Mouse (Mus musculus) ES-E14 (cell line): ENCODE results near the gene Eya4. TPM values are rescaled to one million over a fixed set of nuclear protein-coding genes. Genes with fewer than 3 reads are reported as not detected.
A peak's percentile ranks its signal among the peaks of the same experiment; 100 is the strongest.

Experiments used
- DNase-seq: peaks from one replicate; pipeline ENCODE4 v3.0.0-alpha.2; 2013; ENCODE audit warnings: low read depth, low spot score
- H3K27ac ChIP-seq: 2 replicates; pipeline ENCODE4 v1.5.1; 2012; ENCODE audit warnings: low read depth, mild to moderate bottlenecking, low read length, moderate library complexity, mixed read lengths; ENCODE audit not compliant: poor library complexity, insufficient read depth, severe bottlenecking
- H3K36me3 ChIP-seq: 2 replicates; pipeline ENCODE4 v1.6.1; 2012; ENCODE audit warnings: mild to moderate bottlenecking, low read length, moderate library complexity, mixed read lengths; ENCODE audit not compliant: control insufficient read depth, poor library complexity, insufficient read depth, severe bottlenecking
- H3K4me1 ChIP-seq, 2 experiments: fragments of 150-350 bp in 1 of 2; sonication (generic) in 1 of 2; 2 replicates each; pipeline ENCODE4 v1.6.1; 2012; ENCODE audit warnings: low read length in 2 of 2, mild to moderate bottlenecking in 1 of 2, mixed read lengths in 1 of 2; ENCODE audit not compliant: control insufficient read depth in 2 of 2, insufficient read depth in 2 of 2, poor library complexity in 1 of 2
- H3K4me3 ChIP-seq, 2 experiments: fragments of 150-350 bp in 1 of 2; sonication (generic) in 1 of 2; 2 replicates each; pipeline ENCODE4 v1.5.1; 2012; ENCODE audit warnings: low read length in 2 of 2, low read depth in 1 of 2, mild to moderate bottlenecking in 1 of 2, mixed read lengths in 1 of 2; ENCODE audit not compliant: insufficient read depth in 1 of 2, poor library complexity in 1 of 2, severe bottlenecking in 1 of 2
- H3K9ac ChIP-seq: 2 replicates; pipeline ENCODE4 v1.6.1; 2012; ENCODE audit warnings: low read depth, mild to moderate bottlenecking, low read length, mixed read lengths; ENCODE audit not compliant: poor library complexity, insufficient read depth, severe bottlenecking
- H3K9me3 ChIP-seq: fragments of 150-350 bp; sonication (generic); 2 replicates; pipeline ENCODE4 v1.6.1; 2012; ENCODE audit warnings: low read depth, mild to moderate bottlenecking, low read length; ENCODE audit not compliant: control insufficient read depth, insufficient read depth
- CHD2 ChIP-seq: IDR thresholded peaks from 2 replicates; pipeline ENCODE4 v1.6.1; 2014; ENCODE audit warnings: mild to moderate bottlenecking, low read depth, low read length, inconsistent platforms
- HCFC1 ChIP-seq: IDR thresholded peaks from 2 replicates; pipeline ENCODE4 v1.6.1; 2012; ENCODE audit warnings: low read length, inconsistent platforms, borderline replicate concordance; ENCODE audit not compliant: insufficient read depth
- MAFK ChIP-seq: IDR thresholded peaks from 2 replicates; pipeline ENCODE4 v1.6.1; 2014; ENCODE audit warnings: mild to moderate bottlenecking, low read depth, low read length, inconsistent platforms; ENCODE audit not compliant: insufficient read depth
- ZC3H11A ChIP-seq: IDR thresholded peaks from 2 replicates; pipeline ENCODE4 v1.6.1; 2012; ENCODE audit warnings: low read depth, mild to moderate bottlenecking, inconsistent platforms, low read length, borderline replicate concordance
- ZNF384 ChIP-seq: IDR thresholded peaks from 2 replicates; pipeline ENCODE4 v1.6.1; 2012; ENCODE audit warnings: low read depth, low read length, inconsistent platforms
- in situ Hi-C, 2 experiments: fragments of 600-800 bp; cut with MboI; formaldehyde crosslinking; loops; one replicate each; pipeline ENCODE4 v1.15.1; 2025; ENCODE audit warnings: low sequenced_read_pairs in 2 of 2, inconsistent platforms in 1 of 2; ENCODE audit not compliant: unreplicated experiment in 2 of 2
- total RNA-seq: library from RNA; depleted of rRNA; stranded (reverse); fragments of 300-350 nt; gene quantifications from 2 replicates; pipeline ENCODE4 v1.2.3, GENCODE M21; 2012

Eya4 gene
- total RNA-seq, 1 experiment: 1.5 TPM

- TF ChIP-seq HCFC1 (no peak), ZNF384 (peak; percentile 97), ZC3H11A (no peak), MAFK (no peak)
- H3K9ac ChIP-seq: no peak overlapping the region
- no peaks in the 10 kb centered on the region for H3K36me3 ChIP-seq
- peak; percentile 15 for DNase-seq
- 0 out of 4 replicates have a peak, but pooled peaks cover 0 to 2% of the 10 kb centered on the region in 2 experiments for H3K4me1 ChIP-seq
- H3K27ac ChIP-seq: no peak overlapping the region
- no peak overlapping the region for H3K4me3 ChIP-seq
- in situ Hi-C loops: no loop called here
- no peaks in the 10 kb centered on the region for H3K9me3 ChIP-seq
Measured at GRCm38 (mm10) chr10:23195337-23195736, 155.2 kb downstream of the Eya4 start.

GRCm38 (mm10) chr10:23189836-23190235 lies 160.8 kb downstream of the Eya4 start:
- no peak for DNase-seq
- TF ChIP-seq ZNF384 (no peak), MAFK (no peak), ZC3H11A (no peak), HCFC1 (no peak), CHD2 (no peak)
- in situ Hi-C loops: no loop called here
- Histone ChIP-seq H3K36me3 (no peaks in the 10 kb centered on the region), H3K9me3 (no peaks in the 10 kb centered on the region), H3K4me3 (no peak overlapping the region), H3K4me1 (no peaks in the 10 kb centered on the region), H3K27ac (no peak overlapping the region), H3K9ac (no peak overlapping the region)

GRCm38 (mm10) chr10:23185391-23185790 lies 165.2 kb downstream of the Eya4 start:
- in situ Hi-C loops: no loop called here
- H3K36me3 ChIP-seq: no peaks in the 10 kb centered on the region
- DNase-seq: no peak
- H3K27ac ChIP-seq: no peak overlapping the region
- H3K4me3 ChIP-seq: no peak overlapping the region
- no peak overlapping the region for H3K9ac ChIP-seq
- no peaks in the 10 kb centered on the region for H3K9me3 ChIP-seq
- H3K4me1 ChIP-seq: no peaks in the 10 kb centered on the region
- TF ChIP-seq ZNF384: no peak
- TF ChIP-seq MAFK: no peak
- no peak for TF ChIP-seq CHD2
- TF ChIP-seq HCFC1: no peak
- no peak for TF ChIP-seq ZC3H11A

- Histone ChIP-seq H3K4me1 (no peaks in the 10 kb centered on the region), H3K36me3 (no peaks in the 10 kb centered on the region), H3K9ac (no peak overlapping the region), H3K4me3 (no peak overlapping the region), H3K9me3 (no peaks in the 10 kb centered on the region), H3K27ac (no peak overlapping the region)
- in situ Hi-C loops: no loop called here
- no peak for DNase-seq
- TF ChIP-seq HCFC1 (no peak), MAFK (no peak), ZC3H11A (no peak), CHD2 (no peak), ZNF384 (no peak)
Measured at GRCm38 (mm10) chr10:23181572-23182493, 168.8 kb downstream of the Eya4 start.

- TF ChIP-seq MAFK: no peak
- no peak for TF ChIP-seq HCFC1
- no peak for TF ChIP-seq CHD2
- TF ChIP-seq ZNF384: no peak
- no peaks in the 10 kb centered on the region for H3K36me3 ChIP-seq
- in situ Hi-C loops: no loop called here
- no peak for DNase-seq
- no peak overlapping the region for H3K9ac ChIP-seq
- no peaks in the 10 kb centered on the region for H3K4me1 ChIP-seq
- H3K9me3 ChIP-seq: no peaks in the 10 kb centered on the region
- H3K4me3 ChIP-seq: no peak overlapping the region
- H3K27ac ChIP-seq: no peak overlapping the region
Measured at GRCm38 (mm10) chr10:23179285-23179684, 171.3 kb downstream of the Eya4 start.
